Mouse (Mus musculus) gastrocnemius, postnatal 36 days (tissue): ENCODE measurements around the gene Btbd35f21. TPM values are rescaled to one million over a fixed set of nuclear protein-coding genes. Genes with fewer than 3 reads are reported as not detected.
"Not testable (repeated sequence)": the region's sequence is repeated elsewhere in the genome, so short reads cannot be mapped to it uniquely, and the experiment has no call there.

ENCODE experiments used
- DNase-seq, 2 experiments: peaks; one replicate each; pipeline ENCODE4 v3.0.0; 2022
- intact Hi-C: fragments of 180-260 bp; cut with DNase I; formaldehyde crosslinking; loops from one replicate; pipeline ENCODE4 v1.15.1; 2025
- long read RNA-seq, 2 experiments: library from polyadenylated mRNA; stranded (forward); transcript quantifications; one replicate each; pipeline ENCODE4 v2.0.0; 2021
- total RNA-seq, 2 experiments: library from RNA; stranded (reverse); gene quantifications; 2 replicates each; pipeline ENCODE4 v1.2.3; 2021

Btbd35f21 gene
- not detected for total RNA-seq
- long read RNA-seq, experiment 1, result 0 reads
- long read RNA-seq, experiment 2, result 0 reads

DNA sequence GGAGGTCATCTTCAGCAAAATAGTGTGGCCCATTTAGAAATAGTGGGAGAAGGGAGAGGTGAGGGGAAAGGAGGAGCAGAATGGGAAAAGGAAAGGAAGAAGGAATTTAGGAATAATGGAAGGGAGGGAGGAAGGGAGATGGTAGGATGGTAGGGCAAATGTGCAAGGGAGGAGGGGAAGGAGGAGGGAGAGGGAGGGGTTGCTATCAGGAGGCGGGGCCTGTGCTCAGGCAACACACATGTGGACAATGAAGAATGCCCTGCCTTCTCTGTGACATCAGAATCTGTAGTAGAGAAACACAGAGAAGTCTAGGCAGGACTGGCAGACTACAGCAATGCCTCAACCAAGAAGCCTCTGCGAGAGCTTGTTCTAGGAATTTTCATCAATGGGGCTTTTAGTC, at the start of gene Btbd35f21:
TSS of gene Btbd35f21 (plus strand) at position 301 of the 400 bp plus-strand sequence.
- intact Hi-C loops, DNase-seq: not testable (repeated sequence)

Other genes with a start within 250 kb of the Btbd35f21 start
- gene Btbd35f1, start 166.1 kb upstream of the Btbd35f21 start, total RNA-seq, result not detected
- gene Gm5926, start 75.4 kb upstream of the Btbd35f21 start, total RNA-seq, result not detected
- gene Btbd35f30, start 168.5 kb downstream of the Btbd35f21 start, total RNA-seq, result not detected
- not detected for gene Gm21789, start 215.7 kb downstream of the Btbd35f21 start, total RNA-seq
- gene Btbd35f5, start 247.8 kb downstream of the Btbd35f21 start, total RNA-seq, result not detected